Mouse (Mus musculus) urinary bladder, adult 18-20 months (tissue): ENCODE results near the gene Elovl6.

Experiments used
- DNase-seq, 2 experiments: peaks; one replicate each; pipeline ENCODE4 v3.0.0; 2022; ENCODE audit warnings: low spot score in 2 of 2, mixed read lengths in 2 of 2

Elovl6 gene

GRCm38 (mm10) chr3:129541456-129541855 lies 9.3 kb downstream of the Elovl6 start:
- DNase-seq, result no peak

- DNase-seq, result no peak
Observed at GRCm38 (mm10) chr3:129543376-129543775, 11.2 kb downstream of the Elovl6 start.

DNA sequence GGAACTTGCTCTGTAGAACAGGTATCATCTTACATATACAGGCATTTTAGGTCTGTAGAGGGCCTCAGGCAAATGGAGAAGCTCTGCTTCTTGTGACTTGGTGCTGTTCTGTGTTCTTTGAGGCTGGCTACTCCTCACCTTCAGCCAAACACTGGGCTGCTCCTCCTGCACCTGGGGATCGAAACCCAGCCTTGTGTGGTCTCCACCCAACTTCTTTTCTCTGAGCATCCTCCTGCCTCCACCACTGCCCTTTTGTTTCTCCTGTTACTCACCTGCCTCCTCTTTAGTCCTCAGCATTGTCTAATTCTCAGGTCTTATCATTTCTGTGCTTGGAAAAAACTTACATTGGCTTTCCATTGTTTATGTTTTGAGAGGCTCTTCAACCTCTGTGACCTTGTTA lies 12.1 kb downstream of the Elovl6 start:
- DNase-seq, result no peak

DNA sequence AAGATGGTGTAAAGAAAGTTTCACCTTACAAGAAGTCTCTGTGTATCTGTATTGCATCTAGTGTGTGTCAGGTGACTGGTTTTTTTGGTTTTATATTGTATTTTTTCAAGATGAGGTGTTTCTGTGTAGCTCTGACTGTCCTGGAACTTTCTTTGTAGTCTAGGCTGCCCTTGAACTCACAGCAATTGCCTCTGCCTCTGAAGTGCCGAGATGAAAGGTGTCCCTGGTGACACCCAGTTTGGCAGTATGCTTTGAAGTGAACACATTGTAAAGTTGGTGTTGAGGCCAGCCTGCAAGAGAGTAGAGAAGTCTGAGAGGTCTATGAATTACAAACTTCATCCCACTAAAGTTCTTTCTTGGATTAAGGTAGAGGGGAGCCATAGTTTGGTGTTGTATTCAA lies 13.1 kb downstream of the Elovl6 start:
- no peak for DNase-seq

- no peak for DNase-seq
Observed at GRCm38 (mm10) chr3:129545801-129546200, 13.6 kb downstream of the Elovl6 start.

- DNase-seq, result peak in 1 of 2 experiments; percentile 58
Observed at GRCm38 (mm10) chr3:129547837-129548435, 15.8 kb downstream of the Elovl6 start.

GRCm38 (mm10) chr3:129548760-129549159 lies 16.6 kb downstream of the Elovl6 start:
- no peak for DNase-seq

GRCm38 (mm10) chr3:129549546-129549945 lies 17.4 kb downstream of the Elovl6 start:
- no peak for DNase-seq

GRCm38 (mm10) chr3:129551581-129552290 lies 19.6 kb downstream of the Elovl6 start:
- no peak for DNase-seq

DNA sequence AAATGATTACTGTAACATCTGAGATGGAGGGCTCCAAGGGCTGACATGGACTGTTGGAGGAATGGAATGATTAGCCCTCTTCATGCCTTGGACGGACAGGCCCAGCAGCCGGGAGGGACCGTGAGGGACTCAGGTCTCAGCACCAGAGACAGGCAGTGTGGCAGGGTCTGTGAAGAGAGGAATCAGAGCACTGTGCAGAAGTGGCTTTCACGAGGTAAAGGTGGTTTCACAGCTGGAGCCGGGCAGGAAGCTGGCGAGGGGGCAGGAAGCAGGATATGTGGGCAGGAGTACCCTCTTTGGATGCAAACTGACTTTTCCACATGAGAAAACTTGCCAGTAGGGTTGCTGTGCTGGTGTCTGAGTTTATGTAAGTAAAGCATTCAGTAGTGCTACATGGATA lies 20.2 kb downstream of the Elovl6 start:
- DNase-seq, result no peak

- DNase-seq, result no peak
Observed at GRCm38 (mm10) chr3:129553173-129553572, 21.0 kb downstream of the Elovl6 start.

- DNase-seq, result no peak
Observed at GRCm38 (mm10) chr3:129553661-129554060, 21.5 kb downstream of the Elovl6 start.

- DNase-seq, result no peak
Observed at GRCm38 (mm10) chr3:129554436-129554835, 22.3 kb downstream of the Elovl6 start.

DNA sequence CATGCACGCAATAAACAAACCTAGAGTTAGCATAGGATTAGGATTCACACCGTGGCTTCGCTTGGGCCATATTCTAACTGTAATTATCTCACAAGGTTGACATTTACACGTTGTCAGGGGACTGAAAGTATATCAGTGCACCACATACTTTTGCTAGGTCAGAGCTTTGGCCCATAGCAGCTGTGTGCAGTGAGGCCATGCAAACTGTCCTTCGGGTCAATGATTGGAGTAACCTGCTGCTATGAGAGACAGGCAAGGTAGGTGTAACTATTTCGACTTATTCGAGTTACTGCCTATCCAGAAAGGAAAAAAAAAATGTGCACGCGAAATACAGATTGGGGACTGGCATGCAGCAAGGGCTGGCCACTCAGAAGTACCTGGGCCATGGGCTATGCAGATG lies 24.9 kb downstream of the Elovl6 start:
- DNase-seq, result no peak

- no peak for DNase-seq
Observed at GRCm38 (mm10) chr3:129557566-129557965, 25.4 kb downstream of the Elovl6 start.

DNA sequence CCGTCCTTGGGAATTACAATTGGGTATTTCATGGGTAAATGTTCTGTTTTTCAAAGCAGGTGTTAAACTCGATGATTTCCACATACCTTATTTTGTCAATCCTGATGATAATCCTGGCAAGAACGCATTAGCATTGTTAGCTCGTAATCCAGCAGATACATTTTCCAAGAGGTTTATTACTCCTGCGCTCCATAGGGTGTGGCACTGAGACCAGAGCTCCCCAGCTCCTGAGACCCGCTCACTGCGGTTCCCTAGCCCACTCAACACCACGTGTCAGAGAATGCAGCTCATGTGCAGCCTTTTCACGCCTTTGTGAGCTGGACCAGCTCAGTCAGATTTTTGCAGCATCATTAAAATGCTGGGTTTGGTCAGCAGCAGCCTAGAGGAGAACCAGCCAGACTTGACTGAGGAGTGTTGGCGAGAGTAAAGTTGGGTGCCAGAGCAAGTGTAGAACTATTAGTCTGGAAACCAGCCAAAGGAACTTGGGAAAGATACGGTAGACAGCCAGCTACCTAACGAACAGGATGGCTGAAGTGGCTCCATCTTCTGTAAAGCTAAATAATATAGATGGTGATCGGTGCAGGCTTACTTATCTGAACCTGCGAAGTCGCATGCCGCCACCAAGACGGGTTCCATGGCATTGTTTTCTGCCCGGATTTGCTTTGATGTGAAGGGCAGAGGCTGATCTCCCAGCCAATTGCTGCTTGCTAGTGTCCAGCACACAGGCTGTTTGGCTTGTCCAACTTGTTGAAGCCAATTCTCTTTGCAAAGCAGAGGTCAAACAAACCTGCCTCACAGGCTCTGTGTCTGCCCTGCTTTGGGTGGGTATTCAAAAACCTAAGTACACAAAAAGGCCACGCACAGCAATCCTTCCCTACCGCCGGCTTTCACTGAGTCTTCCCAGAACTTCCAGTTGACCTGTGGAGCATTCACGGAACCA lies 26.1 kb downstream of the Elovl6 start:
- DNase-seq, result peak in 1 of 2 experiments; percentile 57

- no peak for DNase-seq
Observed at GRCm38 (mm10) chr3:129560068-129560467, 27.9 kb downstream of the Elovl6 start.

GRCm38 (mm10) chr3:129561011-129561410 lies 28.9 kb downstream of the Elovl6 start:
- no peak for DNase-seq

DNA sequence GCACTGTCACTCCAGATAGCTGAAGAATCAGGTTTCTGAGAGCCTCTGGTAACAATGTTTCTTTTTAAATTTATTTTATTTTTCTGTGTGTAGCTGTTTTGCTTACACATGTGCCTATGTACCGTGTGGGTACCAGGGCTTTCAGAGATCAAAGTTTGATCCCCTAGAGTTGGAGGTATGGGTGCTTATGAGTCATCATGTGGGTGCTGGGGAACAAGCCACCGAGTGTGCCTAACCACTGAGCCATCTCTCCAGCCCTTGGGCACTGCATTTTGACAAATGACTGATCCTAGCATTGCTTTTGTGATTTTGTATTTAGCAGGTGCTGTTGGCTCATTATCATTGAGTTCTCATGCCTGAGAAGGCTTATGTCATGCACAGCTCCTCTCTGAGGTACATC lies 29.7 kb downstream of the Elovl6 start:
- DNase-seq, result no peak

DNA sequence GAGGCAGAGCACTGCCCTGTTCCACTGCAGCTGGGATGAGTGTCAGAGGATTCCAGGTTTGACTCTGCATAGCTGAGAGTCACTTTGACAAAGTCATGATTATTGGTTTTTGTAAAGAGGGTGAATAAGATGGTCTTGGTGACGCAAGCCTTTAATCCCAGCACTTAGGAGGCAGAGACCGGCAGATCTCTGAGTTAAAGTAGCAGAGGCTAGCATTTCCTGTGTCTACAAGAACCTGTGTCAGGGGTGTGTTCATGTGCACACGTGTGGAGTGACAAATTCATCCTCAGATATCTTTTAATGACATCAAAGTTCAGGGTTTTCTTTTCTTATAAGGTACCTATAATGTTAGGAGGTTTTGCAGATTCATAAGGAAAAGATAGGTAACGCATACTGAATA lies 30.3 kb downstream of the Elovl6 start:
- DNase-seq, result no peak

GRCm38 (mm10) chr3:129563807-129564206 lies 31.7 kb downstream of the Elovl6 start:
- DNase-seq, result no peak

- DNase-seq, result no peak
Observed at GRCm38 (mm10) chr3:129564852-129565251, 32.7 kb downstream of the Elovl6 start.
